Mouse (Mus musculus) heart, embryonic 14.5 days (tissue): ENCODE data around the gene Vmn2r99. TPM values are rescaled to one million over a fixed set of nuclear protein-coding genes. Genes with fewer than 3 reads are reported as not detected.

ENCODE experiments used
- ATAC-seq: fragments of 200-750 bp; cut with Nextera tagmentation; 2 replicates; pipeline ENCODE4 v1.8.0; 2017; ENCODE audit warnings: low read depth, moderate TSS enrichment; ENCODE audit not compliant: insufficient number of reproducible peaks, insufficient read depth, low FRiP score
- H3K27ac ChIP-seq, 2 experiments: fragments of 200-500 bp in 1 of 2; fragments of 300-500 bp in 1 of 2; sonication (generic) in 1 of 2; replicated peaks in 1 of 2; 2 replicates each; pipeline ENCODE4 v1.5.1; 2012 to 2014; ENCODE audit warnings: low read depth in 2 of 2, low read length in 2 of 2, control low read depth in 1 of 2, mild to moderate bottlenecking in 1 of 2, mixed read lengths in 1 of 2; ENCODE audit not compliant: control insufficient read depth in 1 of 2, insufficient read depth in 1 of 2
- H3K27me3 ChIP-seq: fragments of 300-500 bp; sonication (generic); 2 replicates; pipeline ENCODE4 v1.6.1; 2014; ENCODE audit warnings: mild to moderate bottlenecking, low read length, control low read depth; ENCODE audit not compliant: control insufficient read depth, insufficient read depth
- H3K36me3 ChIP-seq: fragments of 300-500 bp; sonication (generic); 2 replicates; pipeline ENCODE4 v1.6.1; 2014; ENCODE audit warnings: mild to moderate bottlenecking, control low read depth, low read length, mixed read lengths; ENCODE audit not compliant: control insufficient read depth, insufficient read depth
- H3K4me1 ChIP-seq, 2 experiments: fragments of 200-500 bp in 1 of 2; fragments of 300-500 bp in 1 of 2; sonication (generic) in 1 of 2; 2 replicates each; pipeline ENCODE4 v1.6.1; 2012 to 2014; ENCODE audit warnings: low read length in 2 of 2, control low read depth in 1 of 2, mixed read lengths in 1 of 2; ENCODE audit not compliant: control insufficient read depth in 2 of 2, insufficient read depth in 2 of 2
- H3K4me2 ChIP-seq: fragments of 300-500 bp; sonication (generic); 2 replicates; pipeline ENCODE4 v1.6.1; 2014; ENCODE audit warnings: mild to moderate bottlenecking, low read length
- H3K4me3 ChIP-seq, 2 experiments: fragments of 200-500 bp in 1 of 2; fragments of 300-500 bp in 1 of 2; sonication (generic) in 1 of 2; 2 replicates each; pipeline ENCODE4 v1.5.1; 2012 to 2014; ENCODE audit warnings: low read length in 2 of 2, mild to moderate bottlenecking in 2 of 2, control low read depth in 1 of 2, low read depth in 1 of 2, moderate library complexity in 1 of 2; ENCODE audit not compliant: control insufficient read depth in 1 of 2, insufficient read depth in 1 of 2
- H3K9ac ChIP-seq: fragments of 300-500 bp; sonication (generic); 2 replicates; pipeline ENCODE4 v1.6.1; 2014; ENCODE audit warnings: mild to moderate bottlenecking, low read length
- H3K9me3 ChIP-seq: fragments of 300-500 bp; sonication (generic); 2 replicates; pipeline ENCODE4 v1.6.1; 2016; ENCODE audit warnings: low read length, control low read depth; ENCODE audit not compliant: control insufficient read depth
- WGBS: fragments of 180-500 bp; shearing (Covaris S2); extraction: QIAGEN DNeasy Blood & Tissue Kit; methylation state at CpG from one replicate; pipeline ENCODE4 v1.1.7; 2014; 5-methylcytosine and 5-hydroxymethylcytosine counted together
- polyA plus RNA-seq: library from polyadenylated mRNA; unstranded; fragments of >200 nt; fragmentation: Nextera tagmentation; extraction: Ambion mirVana; gene quantifications from 2 replicates; pipeline ENCODE4 v1.2.1, GENCODE M21; 2014

Vmn2r99 gene
- not detected in 2 replicates for polyA plus RNA-seq

GRCm38 (mm10) chr17:19361649-19362048, at the start of gene Vmn2r99:
Gene Vmn2r99, plus strand, starts transcription at chr17:19361949.
- H3K36me3 ChIP-seq: no peaks in the 10 kb centered on the region
- H3K4me3 ChIP-seq: no peak within 1 kb of the TSS
- no peak for ATAC-seq
- H3K27ac ChIP-seq: no peak within 1 kb of the TSS
- no peak within 1 kb of the TSS for H3K4me2 ChIP-seq
- H3K9ac ChIP-seq: no peak within 1 kb of the TSS
- H3K27me3 ChIP-seq: no peaks in the 10 kb centered on the region
- H3K4me1 ChIP-seq: no peaks in the 10 kb centered on the region
- H3K9me3 ChIP-seq: 0 out of 2 replicates have a peak, but pooled peaks cover 3% of the 10 kb centered on the region

DNA sequence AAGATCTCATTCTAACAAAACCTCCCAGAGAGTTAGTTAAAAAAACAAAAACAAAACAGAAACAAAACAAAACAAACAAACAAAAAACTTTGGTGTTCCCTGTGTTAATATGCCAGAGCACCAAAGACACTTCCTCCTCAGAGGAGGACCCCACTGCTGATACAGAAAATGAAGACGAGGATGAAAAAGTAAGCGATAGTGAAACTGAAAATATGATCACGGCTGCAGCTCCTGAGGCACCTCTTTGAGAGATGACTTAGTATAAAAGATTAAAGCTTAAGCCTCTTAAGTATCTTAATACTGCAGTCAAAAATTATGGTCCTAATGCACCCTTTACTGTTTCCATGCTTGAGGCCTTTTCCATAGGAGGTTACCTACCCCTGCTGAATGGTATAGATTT, 75.9 kb downstream of the Vmn2r99 start:
- no peak overlapping the region for H3K27ac ChIP-seq
- no peak for ATAC-seq
- no peaks in the 10 kb centered on the region for H3K36me3 ChIP-seq
- H3K27me3 ChIP-seq: no peaks in the 10 kb centered on the region
- WGBS: 89% methylated on average over 3 of the region's 3 CpGs
- H3K4me3 ChIP-seq: no peak overlapping the region
- H3K9me3 ChIP-seq: peaks cover 15% of the 10 kb centered on the region; the same call in 1 of the 2 replicates
- no peak overlapping the region for H3K4me2 ChIP-seq
- no peak overlapping the region for H3K9ac ChIP-seq
- H3K4me1 ChIP-seq: no peaks in the 10 kb centered on the region

DNA sequence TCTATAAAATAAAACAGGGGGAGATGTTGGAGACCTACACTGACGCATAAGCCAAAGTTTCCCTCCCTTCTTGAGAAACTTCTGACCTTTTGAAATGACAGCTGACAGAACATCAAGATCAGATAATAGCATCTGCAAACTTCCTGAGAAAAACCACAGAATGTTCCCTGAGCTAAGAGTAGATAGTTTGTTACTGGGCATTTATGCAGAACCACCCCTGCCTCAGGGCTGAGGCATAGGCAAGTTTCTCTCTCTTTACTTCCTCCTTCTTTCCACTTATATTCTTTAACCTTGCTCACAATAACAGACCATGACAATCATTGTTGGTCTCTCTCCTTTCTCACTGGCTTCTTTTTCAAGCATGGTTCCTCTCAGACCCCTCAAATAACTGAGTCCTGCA, 83.2 kb downstream of the Vmn2r99 start:
- H3K9ac ChIP-seq: no peak overlapping the region
- WGBS: 89% methylated on average over 1 of the region's 1 CpGs

More for the DNA sequence above, 83.2 kb downstream of the Vmn2r99 start:
- ATAC-seq: no peak
- Histone ChIP-seq H3K27ac (no peak overlapping the region), H3K36me3 (no peaks in the 10 kb centered on the region), H3K9me3 (peaks cover 7% of the 10 kb centered on the region; the same call in 1 of the 2 replicates), H3K4me2 (no peak overlapping the region), H3K4me3 (no peak overlapping the region), H3K27me3 (no peaks in the 10 kb centered on the region), H3K4me1 (no peaks in the 10 kb centered on the region)

Other genes starting within 250 kb of the Vmn2r99 start
- not detected in 2 replicates for gene Vmn2r100, start 142.8 kb downstream of the Vmn2r99 start, polyA plus RNA-seq
- not detected in 2 replicates for gene Vmn2r101, start 215.3 kb downstream of the Vmn2r99 start, polyA plus RNA-seq